Mouse (Mus musculus) E14TG2a.4 (cell line): Measurements from ENCODE around the gene Vps13d.

Experiments used
- CTCF ChIP-seq: conservative IDR thresholded peaks from 2 replicates; pipeline ENCODE4 v1.5.1; 2014; ENCODE audit warnings: low read length
- NANOG ChIP-seq: IDR thresholded peaks from 2 replicates; pipeline ENCODE4 v1.6.1; 2014; ENCODE audit warnings: borderline replicate concordance, low read length, mixed read lengths
- POU5F1 ChIP-seq: IDR thresholded peaks from 2 replicates; pipeline ENCODE4 v1.6.1; 2014; ENCODE audit warnings: low read length, borderline replicate concordance

DNA sequence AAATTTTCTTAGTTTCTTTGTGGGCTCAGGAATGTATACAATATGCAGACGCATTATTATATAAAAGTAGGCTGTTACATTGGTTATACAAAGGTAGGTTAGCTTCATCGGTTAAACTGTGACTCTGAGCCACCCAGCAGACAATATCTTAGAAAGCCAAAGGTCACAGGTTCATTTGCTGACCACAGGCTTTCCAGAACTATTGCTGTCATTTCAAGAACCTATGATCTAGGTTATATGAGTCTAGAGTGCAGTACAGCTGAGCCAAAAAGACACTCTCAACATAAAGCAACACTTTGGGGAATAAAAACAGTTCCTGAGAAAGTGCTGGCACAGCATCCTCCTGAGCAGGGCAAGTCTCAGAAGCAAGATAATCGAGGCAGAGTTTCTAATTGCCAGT is 140.4 kb downstream of the Vps13d start:
- TF ChIP-seq CTCF (no peak), POU5F1 (no peak), NANOG (no peak)
